Mouse (Mus musculus) embryonic fibroblast, embryonic 13.5 days (primary cell): ENCODE measurements at regions not wholly inside any gene's neighbourhood (a gene's known extent, or its start where the extent isn't known, plus 50 kb on each side); places are given as distances from the start of the nearest gene placed in this dataset.

Source experiments
- CTCF ChIP-seq: IDR thresholded peaks from 2 replicates; pipeline ENCODE4 v1.5.1; 2011; ENCODE audit warnings: mild to moderate bottlenecking, control low read depth, low read length, moderate library complexity, borderline replicate concordance; ENCODE audit not compliant: insufficient read depth
- POLR2A ChIP-seq: IDR thresholded peaks from 2 replicates; pipeline ENCODE4 v1.6.1; 2011; ENCODE audit warnings: low read depth, mild to moderate bottlenecking, control low read depth, low read length, moderate library complexity

DNA sequence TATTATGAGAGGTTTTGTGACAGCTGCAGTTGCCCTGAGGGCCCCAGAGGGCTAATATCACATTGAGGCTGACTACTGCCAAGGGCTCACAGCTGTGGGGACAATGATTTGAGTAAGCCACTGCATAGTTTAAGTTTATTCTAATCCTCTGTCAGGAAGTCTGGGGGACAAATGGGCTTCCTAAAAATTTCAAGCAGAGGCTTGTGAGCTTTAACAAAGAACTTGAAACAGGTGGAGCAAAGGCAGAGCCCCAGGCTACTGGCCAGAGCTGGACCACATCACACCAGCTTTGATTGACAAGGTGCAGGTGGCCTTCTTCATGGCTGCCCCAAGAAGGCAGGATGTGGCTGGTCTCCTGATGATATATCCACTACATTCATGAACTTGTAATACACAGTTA is 195.3 kb upstream of the Igfbp3 start:
- TF ChIP-seq CTCF (no peak), POLR2A (no peak)
